Mouse (Mus musculus): ENCODE data around the gene Larp1b.

DNA sequence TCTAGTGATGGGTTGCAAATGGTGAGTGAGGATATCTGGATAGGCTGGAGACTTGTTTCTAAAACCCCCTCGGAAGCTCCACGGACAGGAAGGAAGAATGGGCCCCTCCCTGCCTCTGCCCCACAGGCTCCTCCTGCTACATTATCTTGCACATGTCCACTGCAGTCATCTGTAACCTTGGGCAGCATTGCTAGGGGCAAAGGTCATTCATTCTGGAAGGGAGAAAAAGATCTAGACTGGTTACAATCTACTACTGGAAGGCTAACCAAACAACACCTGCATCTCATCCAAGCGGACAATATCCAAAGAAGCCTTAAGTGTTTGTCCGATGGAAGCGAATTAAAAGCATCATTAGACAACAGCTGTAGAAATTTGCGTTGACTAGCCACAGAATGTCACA, 61.1 kb downstream of the Larp1b start:
- TF ChIP-seq POLR2A (IDR thresholded peaks at IDR 0.05; ENCODE audit: low read depth, low read length) (no peak), CTCF (IDR thresholded peaks at IDR 0.05; ENCODE audit: extremely low read depth, insufficient read depth, insufficient read length, insufficient replicate concordance) (no peak)
